9 mouse cellular contexts compared by ENCODE assay signal in genomic region chr19:45742984-45743575, GRCm38 (mm10). TPM values are rescaled to one million over a fixed set of nuclear protein-coding genes. Genes with fewer than 3 reads are reported as not detected.
DNase-seq lines count a peak whose midpoint lies in the region; ATAC-seq lines count a peak whose summit lies in the region.
"Had no signal": no experiment of that assay in that cellular context is flagged by ENCODE, and none has a peak within 500 bp of the region (broad histone marks: within the 10 kb centered on the region; RNA-seq: fewer than 3 reads in every experiment).

No protein-coding gene starts in this region.

- H3K9me3 ChIP-seq in neural tube, embryonic 11.5 days (ENCODE audit: control insufficient read depth, low read length) = no peaks in the 10 kb centered on the region
- no peaks in the 10 kb centered on the region for H3K9me3 ChIP-seq in hindbrain, embryonic 11.5 days (ENCODE audit: control insufficient read depth, low read length)
- H3K9me3 ChIP-seq in liver, embryonic 15.5 days (replicated peaks) = no peaks in the 10 kb centered on the region

- H3K4me2 ChIP-seq in neural tube, embryonic 11.5 days (ENCODE audit: low read depth) = peak overlapping the region; percentile 61
- peak overlapping the region; percentile 59 for H3K4me2 ChIP-seq in hindbrain, embryonic 11.5 days (replicated peaks; ENCODE audit: low read depth, low read length)
- peak overlapping the region; percentile 62 for H3K4me2 ChIP-seq in liver, embryonic 15.5 days

- peaks cover 16% of the 10 kb centered on the region for H3K4me1 ChIP-seq in neural tube, embryonic 11.5 days (ENCODE audit: control insufficient read depth, insufficient read depth, low read length)
- peaks cover 8% of the 10 kb centered on the region for H3K4me1 ChIP-seq in hindbrain, embryonic 11.5 days (replicated peaks; ENCODE audit: control insufficient read depth, insufficient read depth, low read length)
- H3K4me1 ChIP-seq in liver, embryonic 15.5 days (replicated peaks) = peaks cover 37% of the 10 kb centered on the region

- H3K36me3 ChIP-seq in neural tube, embryonic 11.5 days (ENCODE audit: control insufficient read depth, insufficient read depth, low read length) = no peaks in the 10 kb centered on the region
- no peaks in the 10 kb centered on the region for H3K36me3 ChIP-seq in hindbrain, embryonic 11.5 days (ENCODE audit: control insufficient read depth, insufficient read depth, low read length)
- H3K36me3 ChIP-seq in liver, embryonic 15.5 days (replicated peaks) = no peaks in the 10 kb centered on the region

- peak overlapping the region; percentile 35 for H3K4me3 ChIP-seq in neural tube, embryonic 11.5 days (ENCODE audit: low read depth, low read length)
- peak overlapping the region; percentile 29 for H3K4me3 ChIP-seq in hindbrain, embryonic 11.5 days (ENCODE audit: low read depth, low read length)
- H3K4me3 ChIP-seq in liver, embryonic 15.5 days (replicated peaks) = peak overlapping the region; percentile 39

- ATAC-seq in neural tube, embryonic 11.5 days (ENCODE audit: insufficient read depth, low FRiP score, low TSS enrichment) = no peak
- no peak for ATAC-seq in hindbrain, embryonic 11.5 days (ENCODE audit: low FRiP score)
- ATAC-seq in liver, embryonic 15.5 days (ENCODE audit: insufficient read depth) = no peak
- no peak for ATAC-seq in inflammation-experienced regulatory T-cells, adult 6 months
- no peak for ATAC-seq in CD4-positive, CD25-positive, alpha-beta regulatory T cell, adult 4 months

- WGBS in neural tube, embryonic 11.5 days = 2% methylated on average over 20 of the region's 44 CpGs
- WGBS in hindbrain, embryonic 11.5 days = 2% methylated on average over 19 of the region's 44 CpGs
- WGBS in liver, embryonic 15.5 days (ENCODE audit: insufficient replicate concordance) = under 1% methylated on average over 32 of the region's 44 CpGs

- no peak overlapping the region for H3K27ac ChIP-seq in neural tube, embryonic 11.5 days (ENCODE audit: low read depth, low read length)
- no peak overlapping the region for H3K27ac ChIP-seq in hindbrain, embryonic 11.5 days (ENCODE audit: low read depth, low read length)
- H3K27ac ChIP-seq in liver, embryonic 15.5 days (replicated peaks) = no peak overlapping the region

- H3K9ac ChIP-seq in neural tube, embryonic 11.5 days (ENCODE audit: low read length) = no peak overlapping the region
- 0 out of 2 replicates have a peak overlapping the region, but pooled peaks have one; percentile 15 for H3K9ac ChIP-seq in hindbrain, embryonic 11.5 days (ENCODE audit: low read depth, low read length)
- H3K9ac ChIP-seq in liver, embryonic 15.5 days = no peak overlapping the region

- no peak for DNase-seq in neural tube, embryonic 11.5 days (ENCODE audit: low spot score)
- DNase-seq in neural tube, embryonic 10.5 days (ENCODE audit: extremely low spot score, low spot score) = no peak
- peak; percentile 50 for DNase-seq in hindbrain, embryonic 11.5 days (ENCODE audit: low spot score)
- no peak for DNase-seq in right cerebral cortex, postnatal 14 days
- DNase-seq: lung, postnatal 14 days; right cerebral cortex, postnatal 25 days had no signal

- H3K27me3 ChIP-seq in neural tube, embryonic 11.5 days (ENCODE audit: control insufficient read depth, insufficient read depth, low read length) = peaks cover 92% of the 10 kb centered on the region
- H3K27me3 ChIP-seq in hindbrain, embryonic 11.5 days (ENCODE audit: control insufficient read depth, insufficient read depth, low read length) = peaks cover 82% of the 10 kb centered on the region
- H3K27me3 ChIP-seq in liver, embryonic 15.5 days = peaks cover 87% of the 10 kb centered on the region

RNA-seq across cellular contexts. Expression of gene Fgf8, which starts 0.4 kb away (rescaled TPM):
- polyA plus RNA-seq in neural tube, embryonic 11.5 days (2014; fragmentation: Nextera tagmentation; extraction: Ambion mirVana) = 0.23 and 0.72 TPM in 2 replicates
- polyA plus RNA-seq in hindbrain, embryonic 11.5 days (2014; fragmentation: Nextera tagmentation; extraction: Ambion mirVana) = 4.6 and 5.7 TPM in 2 replicates
- not detected in 2 replicates for polyA plus RNA-seq in liver, embryonic 15.5 days (2015; fragmentation: Nextera tagmentation; extraction: Ambion mirVana)
- not detected for polyA plus RNA-seq in inflammation-experienced regulatory T-cells, adult 6 months (2017; shearing (Covaris generic))
- not detected for polyA plus RNA-seq in CD4-positive, CD25-positive, alpha-beta regulatory T cell, adult 4 months (2017; shearing (Covaris generic))

RNA-seq across cellular contexts. Expression of gene Npm3, which starts 6.3 kb away (rescaled TPM):
- polyA plus RNA-seq in neural tube, embryonic 11.5 days (2014; fragmentation: Nextera tagmentation; extraction: Ambion mirVana) = 10.1 and 10.5 TPM in 2 replicates
- 7.4 and 8.8 TPM in 2 replicates for polyA plus RNA-seq in hindbrain, embryonic 11.5 days (2014; fragmentation: Nextera tagmentation; extraction: Ambion mirVana)
- 5.8 and 6.4 TPM in 2 replicates for polyA plus RNA-seq in liver, embryonic 15.5 days (2015; fragmentation: Nextera tagmentation; extraction: Ambion mirVana)
- 10 to 100 TPM; 12.9 to 73.1 (median 57.3) TPM for polyA plus RNA-seq in inflammation-experienced regulatory T-cells, adult 6 months (2017; shearing (Covaris generic))
- polyA plus RNA-seq in CD4-positive, CD25-positive, alpha-beta regulatory T cell, adult 4 months (2017; shearing (Covaris generic)) = 10 to 100 TPM; 11.9 to 37.1 TPM

RNA-seq across cellular contexts. Expression of gene Mgea5, which starts 40.6 kb away (rescaled TPM):
- polyA plus RNA-seq in neural tube, embryonic 11.5 days (2014; fragmentation: Nextera tagmentation; extraction: Ambion mirVana) = 65.8 and 69.7 TPM in 2 replicates
- 75.6 and 93.2 TPM in 2 replicates for polyA plus RNA-seq in hindbrain, embryonic 11.5 days (2014; fragmentation: Nextera tagmentation; extraction: Ambion mirVana)
- polyA plus RNA-seq in liver, embryonic 15.5 days (2015; fragmentation: Nextera tagmentation; extraction: Ambion mirVana) = 16.9 and 20.2 TPM in 2 replicates
- 100 to 1,000 TPM; 124 to 242 (median 205) TPM for polyA plus RNA-seq in inflammation-experienced regulatory T-cells, adult 6 months (2017; shearing (Covaris generic))
- polyA plus RNA-seq in CD4-positive, CD25-positive, alpha-beta regulatory T cell, adult 4 months (2017; shearing (Covaris generic)) = 100 to 1,000 TPM; 191 to 247 TPM
